Mouse (Mus musculus): ENCODE data around the gene Hs6st3.

GRCm38 (mm10) chr14:119902486-119902885 is 764.3 kb downstream of the Hs6st3 start:
- TF ChIP-seq CTCF (IDR thresholded peaks at IDR 0.05; ENCODE audit: control insufficient read depth, insufficient read depth, low read length): no peak
- no peak for TF ChIP-seq POLR2A (IDR thresholded peaks at IDR 0.05; ENCODE audit: borderline replicate concordance, control insufficient read depth, low read depth, low read length)
